Mouse (Mus musculus): Measurements from ENCODE around the gene Gnb2. TPM values are rescaled to one million over a fixed set of nuclear protein-coding genes. Genes with fewer than 3 reads are reported as not detected.

Gnb2 gene
- 831 and 1,332 TPM in 2 replicates for polyA plus RNA-seq (2012; rRNA removed; ENCODE audit: low replicate concordance)

GRCm38 (mm10) chr5:137533117-137533827, at the start of gene Gnb2, which contains the start of gene Epo:
Gene Gnb2, minus strand, starts transcription at chr5:137533510.
Gene Epo, minus strand, starts transcription at chr5:137533242.

GRCm38 (mm10) chr5:137569665-137570064, 36.4 kb upstream of the Gnb2 start, which contains the start of gene Tfr2:
Gene Tfr2, plus strand, starts transcription at chr5:137569840.

GRCm38 (mm10) chr5:137553411-137553837, 20.1 kb upstream of the Gnb2 start, which contains the start of gene Actl6b:
Gene Actl6b, plus strand, starts transcription at chr5:137553517.

GRCm38 (mm10) chr5:137518436-137518835, 14.9 kb downstream of the Gnb2 start, which contains the start of gene Gigyf1:
Gene Gigyf1, plus strand, starts transcription at chr5:137518548.

GRCm38 (mm10) chr5:137501709-137502666, 31.3 kb downstream of the Gnb2 start, which contains the start of gene Pop7:
Gene Pop7, minus strand, starts transcription at chr5:137502518.

Other genes with a start within 250 kb of the Gnb2 start
- 6.9 and 12.6 TPM in 2 replicates for gene Ache, start 246.0 kb downstream of the Gnb2 start, polyA plus RNA-seq (2012; rRNA removed; ENCODE audit: low replicate concordance)
- gene Ufsp1, start 238.9 kb downstream of the Gnb2 start, polyA plus RNA-seq (2012; rRNA removed; ENCODE audit: low replicate concordance) = 12.4 and 23.2 TPM in 2 replicates
- gene Srrt, start 225.8 kb downstream of the Gnb2 start, polyA plus RNA-seq (2012; rRNA removed; ENCODE audit: low replicate concordance) = 102 and 115 TPM in 2 replicates
- 10.1 and 23.7 TPM in 2 replicates for gene Trip6, start 219.1 kb downstream of the Gnb2 start, polyA plus RNA-seq (2012; rRNA removed; ENCODE audit: low replicate concordance)
- gene Slc12a9, start 199.9 kb downstream of the Gnb2 start, polyA plus RNA-seq (2012; rRNA removed; ENCODE audit: low replicate concordance) = 20.7 and 23.6 TPM in 2 replicates
- gene Ephb4, start 183.4 kb downstream of the Gnb2 start, polyA plus RNA-seq (2012; rRNA removed; ENCODE audit: low replicate concordance) = 22.6 and 28.6 TPM in 2 replicates
- 0.88 and 2.8 TPM in 2 replicates for gene Zan, start 56.4 kb downstream of the Gnb2 start, polyA plus RNA-seq (2012; rRNA removed; ENCODE audit: low replicate concordance)
- gene Pop7, start 31.0 kb downstream of the Gnb2 start, polyA plus RNA-seq (2012; rRNA removed; ENCODE audit: low replicate concordance) = 37.9 and 47.1 TPM in 2 replicates
- 11.8 and 16.6 TPM in 2 replicates for gene Gigyf1, start 15.0 kb downstream of the Gnb2 start, polyA plus RNA-seq (2012; rRNA removed; ENCODE audit: low replicate concordance)
- gene Epo, start 268 bp downstream of the Gnb2 start, polyA plus RNA-seq (2012; rRNA removed; ENCODE audit: low replicate concordance) = not detected in 2 replicates
- gene Actl6b, start 20.0 kb upstream of the Gnb2 start, polyA plus RNA-seq (2012; rRNA removed; ENCODE audit: low replicate concordance) = 1.1 TPM in 2 replicates
- gene Tfr2, start 36.3 kb upstream of the Gnb2 start, polyA plus RNA-seq (2012; rRNA removed; ENCODE audit: low replicate concordance) = 0.81 and 1.1 TPM in 2 replicates
- gene Mospd3, start 67.5 kb upstream of the Gnb2 start, polyA plus RNA-seq (2012; rRNA removed; ENCODE audit: low replicate concordance) = 135 and 239 TPM in 2 replicates
- 33.2 and 49.9 TPM in 2 replicates for gene Pcolce, start 80.3 kb upstream of the Gnb2 start, polyA plus RNA-seq (2012; rRNA removed; ENCODE audit: low replicate concordance)
- 0.18 and 0.78 TPM in 2 replicates for gene Fbxo24, start 95.5 kb upstream of the Gnb2 start, polyA plus RNA-seq (2012; rRNA removed; ENCODE audit: low replicate concordance)
- 33.9 and 56.3 TPM in 2 replicates for gene Lrch4, start 95.6 kb upstream of the Gnb2 start, polyA plus RNA-seq (2012; rRNA removed; ENCODE audit: low replicate concordance)
- 22.3 and 27.1 TPM in 2 replicates for gene Gm20605, start 95.7 kb upstream of the Gnb2 start, polyA plus RNA-seq (2012; rRNA removed; ENCODE audit: low replicate concordance)
- 114 and 144 TPM in 2 replicates for gene Sap25, start 107.8 kb upstream of the Gnb2 start, polyA plus RNA-seq (2012; rRNA removed; ENCODE audit: low replicate concordance)
- 0.40 and 1.2 TPM in 2 replicates for gene Irs3, start 112.2 kb upstream of the Gnb2 start, polyA plus RNA-seq (2012; rRNA removed; ENCODE audit: low replicate concordance)
- gene Agfg2, start 151.2 kb upstream of the Gnb2 start, polyA plus RNA-seq (2012; rRNA removed; ENCODE audit: low replicate concordance) = 16.4 and 20.6 TPM in 2 replicates
- gene Nyap1, start 208.1 kb upstream of the Gnb2 start, polyA plus RNA-seq (2012; rRNA removed; ENCODE audit: low replicate concordance) = 13.8 and 23.5 TPM in 2 replicates
- 136 and 297 TPM in 2 replicates for gene Tsc22d4, start 212.2 kb upstream of the Gnb2 start, polyA plus RNA-seq (2012; rRNA removed; ENCODE audit: low replicate concordance)
- 44.3 and 72.5 TPM in 2 replicates for gene Ppp1r35, start 245.3 kb upstream of the Gnb2 start, polyA plus RNA-seq (2012; rRNA removed; ENCODE audit: low replicate concordance)

Measured in duodenum, adult 2 months (tissue).